Mouse (Mus musculus) lung, postnatal 25 days (tissue): ENCODE results near the gene Elob.

Experiments
- DNase-seq: peaks from one replicate; pipeline ENCODE4 v3.0.0; 2022; ENCODE audit warnings: low spot score

Gene Elob

GRCm38 (mm10) chr17:23829064-23829619 is at the start of gene Elob:
Gene Elob (minus strand): TSS chr17:23829136.
- peak; percentile 84 for DNase-seq

- DNase-seq, result no peak
These were observed 48.2 kb upstream of the Elob start for GRCm38 (mm10) chr17:23877166-23877565.

- DNase-seq, result no peak
These were observed 47.8 kb upstream of the Elob start for GRCm38 (mm10) chr17:23876741-23877140.

- peak; percentile 50 for DNase-seq
These were observed 45.2 kb upstream of the Elob start for GRCm38 (mm10) chr17:23873884-23874856.

- peak; percentile 27 for DNase-seq
These were observed 39.6 kb upstream of the Elob start for GRCm38 (mm10) chr17:23868513-23868912.

- DNase-seq, result no peak
These were observed 38.8 kb upstream of the Elob start, which contains the start of gene Prss21 for GRCm38 (mm10) chr17:23867756-23868155. Gene Prss21 (plus strand): TSS chr17:23868056.

- no peak for DNase-seq
These were observed 34.0 kb upstream of the Elob start for GRCm38 (mm10) chr17:23862926-23863325.

GRCm38 (mm10) chr17:23857913-23858312 is 29.0 kb upstream of the Elob start:
- DNase-seq, result no peak

GRCm38 (mm10) chr17:23857193-23857592 is 28.3 kb upstream of the Elob start:
- DNase-seq, result no peak

GRCm38 (mm10) chr17:23854229-23854765 is 25.4 kb upstream of the Elob start:
- DNase-seq, result no peak

- peak; percentile 16 for DNase-seq
These were observed 24.4 kb upstream of the Elob start for GRCm38 (mm10) chr17:23853292-23853691.

- peak; percentile 69 for DNase-seq
These were observed 22.2 kb upstream of the Elob start for GRCm38 (mm10) chr17:23850853-23851749.

- DNase-seq, result no peak
These were observed 21.1 kb upstream of the Elob start for GRCm38 (mm10) chr17:23850028-23850427.

GRCm38 (mm10) chr17:23843812-23844273 is 14.9 kb upstream of the Elob start, which contains the start of the genes Prss32 and Prss41:
Gene Prss32 (plus strand): TSS chr17:23843855.
Gene Prss41 (minus strand): TSS chr17:23844172.
- peak; percentile 58 for DNase-seq

- no peak for DNase-seq
These were observed 14.3 kb upstream of the Elob start for GRCm38 (mm10) chr17:23843141-23843811.

- peak; percentile 53 for DNase-seq
These were observed 12.2 kb upstream of the Elob start for GRCm38 (mm10) chr17:23841145-23841544.

- no peak for DNase-seq
These were observed 7.2 kb upstream of the Elob start, which contains the start of gene Prss33 for GRCm38 (mm10) chr17:23836006-23836575. Gene Prss33 (minus strand): TSS chr17:23836056.

- no peak for DNase-seq
These were observed 2.3 kb upstream of the Elob start for GRCm38 (mm10) chr17:23831201-23831600.

GRCm38 (mm10) chr17:23828271-23829001 is 500 bp downstream of the Elob start:
- peak; percentile 34 for DNase-seq

GRCm38 (mm10) chr17:23825591-23825990 is 3.3 kb downstream of the Elob start:
- DNase-seq, result no peak
